Mouse (Mus musculus) neural tube, embryonic 11.5 days (tissue): ENCODE measurements around the gene Pcnx2. TPM values are rescaled to one million over a fixed set of nuclear protein-coding genes. Genes with fewer than 3 reads are reported as not detected.

ENCODE experiments used
- ATAC-seq: fragments of 200-750 bp; cut with Nextera tagmentation; 2 replicates; pipeline ENCODE4 v1.8.0; 2017; ENCODE audit warnings: moderate number of reproducible peaks, mild to moderate bottlenecking, moderate TSS enrichment, moderate library complexity; ENCODE audit not compliant: insufficient read depth, low FRiP score, low TSS enrichment
- DNase-seq: peaks from one replicate; pipeline ENCODE4 v3.0.0-alpha.2; 2015; ENCODE audit warnings: low spot score
- H3K27ac ChIP-seq: fragments of 300-500 bp; sonication (generic); 2 replicates; pipeline ENCODE4 v1.5.1; 2014; ENCODE audit warnings: low read depth, mild to moderate bottlenecking, low read length
- H3K27me3 ChIP-seq: fragments of 300-500 bp; sonication (generic); 2 replicates; pipeline ENCODE4 v1.6.1; 2014; ENCODE audit warnings: mild to moderate bottlenecking, low read length, mixed read lengths; ENCODE audit not compliant: control insufficient read depth, insufficient read depth
- H3K36me3 ChIP-seq: fragments of 300-500 bp; sonication (generic); 2 replicates; pipeline ENCODE4 v1.6.1; 2014; ENCODE audit warnings: mild to moderate bottlenecking, low read length, moderate library complexity, mixed read lengths; ENCODE audit not compliant: control insufficient read depth, insufficient read depth
- H3K4me1 ChIP-seq: fragments of 300-500 bp; sonication (generic); 2 replicates; pipeline ENCODE4 v1.6.1; 2014; ENCODE audit warnings: low read length, mixed read lengths; ENCODE audit not compliant: control insufficient read depth, insufficient read depth
- H3K4me2 ChIP-seq: fragments of 300-500 bp; sonication (generic); 2 replicates; pipeline ENCODE4 v1.6.1; 2014; ENCODE audit warnings: low read depth, mild to moderate bottlenecking, moderate library complexity
- H3K4me3 ChIP-seq: fragments of 300-500 bp; sonication (generic); 2 replicates; pipeline ENCODE4 v1.5.1; 2014; ENCODE audit warnings: low read depth, low read length
- H3K9ac ChIP-seq: fragments of 300-500 bp; sonication (generic); 2 replicates; pipeline ENCODE4 v1.6.1; 2014; ENCODE audit warnings: mild to moderate bottlenecking, low read length
- H3K9me3 ChIP-seq: fragments of 300-500 bp; sonication (generic); 2 replicates; pipeline ENCODE4 v1.6.1; 2016; ENCODE audit warnings: low read length; ENCODE audit not compliant: control insufficient read depth
- WGBS: fragments of 180-500 bp; shearing (Covaris S2); extraction: QIAGEN DNeasy Blood & Tissue Kit; methylation state at CpG from one replicate; pipeline ENCODE4 v1.1.7; 2014; 5-methylcytosine and 5-hydroxymethylcytosine counted together
- polyA plus RNA-seq: library from polyadenylated mRNA; unstranded; fragments of >200 nt; fragmentation: Nextera tagmentation; extraction: Ambion mirVana; gene quantifications from 2 replicates; pipeline ENCODE4 v1.2.1, GENCODE M21; 2014

Pcnx2 gene
- polyA plus RNA-seq, 1 experiment from 2014 or later: 0.65 TPM

GRCm38 (mm10) chr8:125718914-125719313, 179.2 kb downstream of the Pcnx2 start:
- Histone ChIP-seq H3K27me3 (no peaks in the 10 kb centered on the region), H3K4me2 (no peak overlapping the region), H3K36me3 (no peaks in the 10 kb centered on the region), H3K9me3 (no peaks in the 10 kb centered on the region), H3K4me3 (no peak overlapping the region), H3K27ac (no peak overlapping the region), H3K9ac (no peak overlapping the region), H3K4me1 (no peaks in the 10 kb centered on the region; the same call in 1 of the 2 replicates)
- no peak for ATAC-seq
- no peak for DNase-seq
- WGBS: 62% methylated on average over 4 of the region's 4 CpGs

- Histone ChIP-seq H3K36me3 (no peaks in the 10 kb centered on the region), H3K9ac (no peak overlapping the region), H3K4me2 (no peak overlapping the region), H3K4me1 (no peaks in the 10 kb centered on the region; the same call in 1 of the 2 replicates), H3K27ac (no peak overlapping the region), H3K9me3 (no peaks in the 10 kb centered on the region), H3K4me3 (no peak overlapping the region), H3K27me3 (no peaks in the 10 kb centered on the region)
- DNase-seq (no peak), ATAC-seq (no peak)
- 20% methylated on average over 7 of the region's 7 CpGs for WGBS
Measured at GRCm38 (mm10) chr8:125716613-125717012, 181.5 kb downstream of the Pcnx2 start.

GRCm38 (mm10) chr8:125716211-125716610, 181.9 kb downstream of the Pcnx2 start:
- DNase-seq (no peak), ATAC-seq (no peak)
- H3K27ac ChIP-seq: no peak overlapping the region
- H3K4me2 ChIP-seq: no peak overlapping the region
- WGBS: 40% methylated on average over 4 of the region's 4 CpGs
- H3K4me3 ChIP-seq: no peak overlapping the region
- no peaks in the 10 kb centered on the region; the same call in 1 of the 2 replicates for H3K4me1 ChIP-seq
- H3K27me3 ChIP-seq: no peaks in the 10 kb centered on the region
- no peaks in the 10 kb centered on the region for H3K9me3 ChIP-seq
- no peaks in the 10 kb centered on the region for H3K36me3 ChIP-seq
- H3K9ac ChIP-seq: no peak overlapping the region

GRCm38 (mm10) chr8:125711514-125711913, 186.6 kb downstream of the Pcnx2 start:
- no peak for DNase-seq
- no peaks in the 10 kb centered on the region for H3K9me3 ChIP-seq
- no peak overlapping the region for H3K4me2 ChIP-seq
- no peak overlapping the region for H3K9ac ChIP-seq
- WGBS: 91% methylated on average over 5 of the region's 5 CpGs
- H3K27me3 ChIP-seq: no peaks in the 10 kb centered on the region
- no peaks in the 10 kb centered on the region; the same call in 1 of the 2 replicates for H3K4me1 ChIP-seq
- no peak for ATAC-seq
- no peak overlapping the region for H3K27ac ChIP-seq
- no peaks in the 10 kb centered on the region for H3K36me3 ChIP-seq
- no peak overlapping the region for H3K4me3 ChIP-seq

- 87% methylated on average over 5 of the region's 5 CpGs for WGBS
- no peak overlapping the region for H3K27ac ChIP-seq
- ATAC-seq: no peak
- no peaks in the 10 kb centered on the region for H3K9me3 ChIP-seq
- H3K36me3 ChIP-seq: no peaks in the 10 kb centered on the region
- H3K4me1 ChIP-seq: no peaks in the 10 kb centered on the region
- no peak overlapping the region for H3K4me2 ChIP-seq
- H3K27me3 ChIP-seq: no peaks in the 10 kb centered on the region
- no peak for DNase-seq
- H3K4me3 ChIP-seq: no peak overlapping the region
- H3K9ac ChIP-seq: no peak overlapping the region
Measured at GRCm38 (mm10) chr8:125709171-125709570, 188.9 kb downstream of the Pcnx2 start.

- Histone ChIP-seq H3K9ac (no peak overlapping the region), H3K27me3 (no peaks in the 10 kb centered on the region), H3K9me3 (no peaks in the 10 kb centered on the region), H3K4me3 (no peak overlapping the region), H3K4me2 (no peak overlapping the region), H3K4me1 (0 out of 2 replicates have a peak, but pooled peaks cover 2% of the 10 kb centered on the region), H3K27ac (no peak overlapping the region), H3K36me3 (no peaks in the 10 kb centered on the region)
- ATAC-seq: no peak
- no peak for DNase-seq
- 93% methylated on average over 7 of the region's 7 CpGs for WGBS
Measured at GRCm38 (mm10) chr8:125705816-125706215, 192.3 kb downstream of the Pcnx2 start.

GRCm38 (mm10) chr8:125704434-125704833, 193.7 kb downstream of the Pcnx2 start:
- Histone ChIP-seq H3K27me3 (no peaks in the 10 kb centered on the region), H3K9ac (no peak overlapping the region), H3K4me1 (0 out of 2 replicates have a peak, but pooled peaks cover 2% of the 10 kb centered on the region), H3K27ac (no peak overlapping the region), H3K4me3 (no peak overlapping the region), H3K9me3 (no peaks in the 10 kb centered on the region), H3K4me2 (no peak overlapping the region), H3K36me3 (no peaks in the 10 kb centered on the region)
- 93% methylated on average over 6 of the region's 6 CpGs for WGBS
- ATAC-seq: no peak
- DNase-seq: no peak

GRCm38 (mm10) chr8:125702868-125703473, 195.1 kb downstream of the Pcnx2 start:
- no peak overlapping the region for H3K27ac ChIP-seq
- 0 out of 2 replicates have a peak, but pooled peaks cover 2% of the 10 kb centered on the region for H3K4me1 ChIP-seq
- H3K9ac ChIP-seq: no peak overlapping the region
- no peaks in the 10 kb centered on the region for H3K36me3 ChIP-seq
- ATAC-seq: no peak
- no peaks in the 10 kb centered on the region for H3K9me3 ChIP-seq
- no peaks in the 10 kb centered on the region for H3K27me3 ChIP-seq
- 69% methylated on average over 15 of the region's 15 CpGs for WGBS
- DNase-seq: no peak
- H3K4me2 ChIP-seq: no peak overlapping the region
- no peak overlapping the region for H3K4me3 ChIP-seq
